Mouse (Mus musculus): ENCODE data around the gene Stxbp1. TPM values are rescaled to one million over a fixed set of nuclear protein-coding genes. Genes with fewer than 3 reads are reported as not detected.

Gene Stxbp1
- polyA plus RNA-seq, 1 experiment: 5.5 TPM

DNA sequence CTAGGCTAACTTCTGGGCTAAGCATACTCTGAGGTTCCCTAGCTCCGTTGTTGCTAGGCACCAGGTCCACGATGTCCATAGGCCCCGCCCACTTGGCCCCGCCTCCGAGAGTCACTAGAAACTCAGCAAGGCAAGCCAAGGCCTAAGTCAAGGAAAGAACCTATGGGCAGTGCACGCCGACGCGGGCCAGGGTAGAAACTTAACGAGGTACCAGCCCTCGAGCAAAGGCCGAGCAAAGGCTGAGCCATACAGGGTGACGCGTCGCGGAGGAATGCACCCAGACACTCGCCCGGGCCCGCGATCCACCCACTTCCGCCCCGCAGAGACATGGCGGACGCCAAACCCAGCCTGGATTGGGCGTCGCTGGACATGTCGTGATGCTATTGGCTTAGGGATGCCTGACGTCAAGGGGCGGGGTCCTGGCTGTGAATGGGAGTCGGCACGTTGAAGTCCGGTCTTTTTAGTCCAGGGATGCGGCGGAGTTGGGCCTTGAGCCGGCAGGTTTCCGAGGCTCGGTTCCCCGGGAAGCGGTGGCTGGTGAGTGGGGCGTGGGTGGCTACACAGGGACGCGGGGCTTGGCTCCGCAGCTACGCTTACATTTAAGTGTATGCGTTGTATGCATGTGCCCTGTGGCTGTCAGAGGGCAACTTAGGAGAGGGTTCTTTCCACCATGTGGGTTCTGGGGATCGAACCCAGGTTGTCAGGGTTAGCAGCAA, 71.5 kb downstream of the Stxbp1 start, which contains the start of the genes Ttc16 and Ptrh1:
Gene Ttc16 (minus strand): TSS at position 275 of the 716 bp plus-strand sequence.
Gene Ptrh1 (plus strand): TSS at position 428 of the 716 bp plus-strand sequence.
- Histone ChIP-seq H3K4me3 (ENCODE audit: extremely low read depth, insufficient read depth, insufficient read length) (peak within 1 kb of the TSS; percentile 64), H3K4me1 (ENCODE audit: control insufficient read depth, insufficient read depth, insufficient read length) (peaks cover 5% of the 10 kb centered on the region), H3K27ac (ENCODE audit: insufficient read depth, low read length) (peak within 1 kb of the TSS; percentile 48; the same call in 1 of the 2 replicates), H3K27me3 (ENCODE audit: control insufficient read depth, insufficient read depth, low read length) (no peaks in the 10 kb centered on the region), H3K36me3 (ENCODE audit: control insufficient read depth, insufficient read depth, low read length) (no peaks in the 10 kb centered on the region)
- DNase-seq (ENCODE audit: low read depth in 1 of 2, low spot score in 2 of 2): peak; percentile 90 to 97
- WGBS: under 1% methylated on average over 46 of the region's 46 CpGs
- TF ChIP-seq POLR2A (IDR thresholded peaks at IDR 0.05; ENCODE audit: low read depth, low read length) (no peak), CTCF (IDR thresholded peaks at IDR 0.05; ENCODE audit: extremely low read depth, insufficient read depth, insufficient read length, insufficient replicate concordance) (no peak)

- Histone ChIP-seq H3K4me1 (ENCODE audit: control insufficient read depth, insufficient read depth, insufficient read length) (peaks cover 5% of the 10 kb centered on the region), H3K27ac (ENCODE audit: insufficient read depth, low read length) (no peak overlapping the region), H3K36me3 (ENCODE audit: control insufficient read depth, insufficient read depth, low read length) (no peaks in the 10 kb centered on the region), H3K27me3 (ENCODE audit: control insufficient read depth, insufficient read depth, low read length) (no peaks in the 10 kb centered on the region), H3K4me3 (ENCODE audit: extremely low read depth, insufficient read depth, insufficient read length) (no peak overlapping the region)
- no peak for DNase-seq (ENCODE audit: low read depth in 1 of 2, low spot score in 2 of 2)
- 87% methylated on average over 8 of the region's 8 CpGs for WGBS
- TF ChIP-seq CTCF (IDR thresholded peaks at IDR 0.05; ENCODE audit: extremely low read depth, insufficient read depth, insufficient read length, insufficient replicate concordance): no peak
Observed at GRCm38 (mm10) chr2:32772626-32773279, 74.3 kb downstream of the Stxbp1 start.

GRCm38 (mm10) chr2:32771886-32772285, 75.2 kb downstream of the Stxbp1 start:
- TF ChIP-seq CTCF (IDR thresholded peaks at IDR 0.05; ENCODE audit: extremely low read depth, insufficient read depth, insufficient read length, insufficient replicate concordance): no peak
- no peak for TF ChIP-seq POLR2A (IDR thresholded peaks at IDR 0.05; ENCODE audit: low read depth, low read length)
- Histone ChIP-seq H3K4me1 (ENCODE audit: control insufficient read depth, insufficient read depth, insufficient read length) (peaks cover 5% of the 10 kb centered on the region), H3K27me3 (ENCODE audit: control insufficient read depth, insufficient read depth, low read length) (no peaks in the 10 kb centered on the region), H3K27ac (ENCODE audit: insufficient read depth, low read length) (no peak overlapping the region), H3K36me3 (ENCODE audit: control insufficient read depth, insufficient read depth, low read length) (no peaks in the 10 kb centered on the region), H3K4me3 (ENCODE audit: extremely low read depth, insufficient read depth, insufficient read length) (no peak overlapping the region)
- DNase-seq (ENCODE audit: low read depth in 1 of 2, low spot score in 2 of 2): no peak
- WGBS: 60% methylated on average over 12 of the region's 12 CpGs

- Histone ChIP-seq H3K4me3 (ENCODE audit: extremely low read depth, insufficient read depth, insufficient read length) (no peak overlapping the region), H3K4me1 (ENCODE audit: control insufficient read depth, insufficient read depth, insufficient read length) (no peaks in the 10 kb centered on the region), H3K36me3 (ENCODE audit: control insufficient read depth, insufficient read depth, low read length) (no peaks in the 10 kb centered on the region), H3K27ac (ENCODE audit: insufficient read depth, low read length) (no peak overlapping the region), H3K27me3 (ENCODE audit: control insufficient read depth, insufficient read depth, low read length) (no peaks in the 10 kb centered on the region)
- DNase-seq (ENCODE audit: low read depth in 1 of 2, low spot score in 2 of 2): no peak
- no peak for TF ChIP-seq CTCF (IDR thresholded peaks at IDR 0.05; ENCODE audit: extremely low read depth, insufficient read depth, insufficient read length, insufficient replicate concordance)
- TF ChIP-seq POLR2A (IDR thresholded peaks at IDR 0.05; ENCODE audit: low read depth, low read length): no peak
- 89% methylated on average over 5 of the region's 5 CpGs for WGBS
Observed at GRCm38 (mm10) chr2:32769327-32770085, 77.5 kb downstream of the Stxbp1 start.

DNA sequence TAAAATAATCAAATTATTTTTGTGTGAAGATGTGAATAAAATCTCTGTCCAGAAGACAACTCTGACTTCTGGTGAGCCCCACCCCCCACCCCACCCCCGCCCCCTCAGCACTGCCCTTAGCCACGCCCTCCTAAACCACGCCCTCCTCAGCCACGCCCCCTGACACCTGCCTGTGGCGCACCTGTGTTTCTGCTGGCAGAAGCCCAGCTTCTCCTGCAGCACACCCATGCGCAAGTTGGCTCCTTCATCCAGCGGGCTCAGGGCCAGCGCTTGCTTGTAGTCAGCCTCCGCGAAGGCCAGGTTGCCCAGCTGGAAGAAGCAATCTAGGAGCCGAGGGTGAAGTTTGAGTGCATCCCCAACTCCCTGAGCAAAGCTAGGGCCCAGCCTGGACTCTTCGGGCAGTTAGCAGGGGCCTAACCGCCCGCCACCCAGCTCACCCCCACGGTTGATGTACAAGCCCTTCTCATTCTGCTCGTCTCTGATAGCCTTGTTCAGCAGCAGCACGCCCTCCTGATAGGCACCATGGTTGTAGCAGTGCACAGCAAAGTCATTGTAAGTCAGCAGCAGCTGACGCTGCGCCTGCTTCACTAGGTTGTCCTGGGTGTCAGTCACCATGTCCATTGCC, 78.3 kb downstream of the Stxbp1 start:
- Histone ChIP-seq H3K27me3 (ENCODE audit: control insufficient read depth, insufficient read depth, low read length) (no peaks in the 10 kb centered on the region), H3K27ac (ENCODE audit: insufficient read depth, low read length) (no peak overlapping the region), H3K4me3 (ENCODE audit: extremely low read depth, insufficient read depth, insufficient read length) (no peak overlapping the region), H3K36me3 (ENCODE audit: control insufficient read depth, insufficient read depth, low read length) (no peaks in the 10 kb centered on the region), H3K4me1 (ENCODE audit: control insufficient read depth, insufficient read depth, insufficient read length) (no peaks in the 10 kb centered on the region)
- no peak for DNase-seq (ENCODE audit: low read depth in 1 of 2, low spot score in 2 of 2)
- 81% methylated on average over 19 of the region's 19 CpGs for WGBS
- TF ChIP-seq CTCF (IDR thresholded peaks at IDR 0.05; ENCODE audit: extremely low read depth, insufficient read depth, insufficient read length, insufficient replicate concordance): no peak
- no peak for TF ChIP-seq POLR2A (IDR thresholded peaks at IDR 0.05; ENCODE audit: low read depth, low read length)

DNA sequence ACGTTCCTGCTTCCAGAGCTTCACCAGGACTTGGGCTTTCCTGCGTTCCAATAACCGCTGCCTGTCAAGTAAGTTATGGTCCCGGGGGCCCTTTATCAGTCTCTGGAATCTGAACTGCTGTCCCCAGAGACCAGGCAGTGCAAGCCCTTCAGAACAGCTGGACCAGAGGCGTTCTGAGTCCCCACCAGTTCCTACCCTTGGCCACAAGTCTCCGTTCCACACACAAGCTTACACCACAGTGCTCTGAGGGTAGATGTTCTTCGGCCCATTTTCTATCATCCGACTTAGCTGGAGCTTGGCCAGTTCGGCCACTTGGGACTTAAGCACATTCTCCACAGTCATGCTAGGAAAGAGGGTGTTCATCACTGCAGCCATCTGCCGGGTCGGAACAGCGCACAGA, 79.8 kb downstream of the Stxbp1 start:
- no peak for DNase-seq (ENCODE audit: low read depth in 1 of 2, low spot score in 2 of 2)
- H3K27ac ChIP-seq (ENCODE audit: insufficient read depth, low read length): no peak overlapping the region
- H3K27me3 ChIP-seq (ENCODE audit: control insufficient read depth, insufficient read depth, low read length): no peaks in the 10 kb centered on the region
- WGBS: 72% methylated on average over 12 of the region's 12 CpGs
- TF ChIP-seq POLR2A (IDR thresholded peaks at IDR 0.05; ENCODE audit: low read depth, low read length): no peak
- TF ChIP-seq CTCF (IDR thresholded peaks at IDR 0.05; ENCODE audit: extremely low read depth, insufficient read depth, insufficient read length, insufficient replicate concordance): no peak
- no peaks in the 10 kb centered on the region for H3K4me1 ChIP-seq (ENCODE audit: control insufficient read depth, insufficient read depth, insufficient read length)
- H3K36me3 ChIP-seq (ENCODE audit: control insufficient read depth, insufficient read depth, low read length): peaks cover 1% of the 10 kb centered on the region; the same call in 1 of the 2 replicates
- no peak overlapping the region for H3K4me3 ChIP-seq (ENCODE audit: extremely low read depth, insufficient read depth, insufficient read length)
